Mouse (Mus musculus): ENCODE measurements around the gene Zbp1.

DNA sequence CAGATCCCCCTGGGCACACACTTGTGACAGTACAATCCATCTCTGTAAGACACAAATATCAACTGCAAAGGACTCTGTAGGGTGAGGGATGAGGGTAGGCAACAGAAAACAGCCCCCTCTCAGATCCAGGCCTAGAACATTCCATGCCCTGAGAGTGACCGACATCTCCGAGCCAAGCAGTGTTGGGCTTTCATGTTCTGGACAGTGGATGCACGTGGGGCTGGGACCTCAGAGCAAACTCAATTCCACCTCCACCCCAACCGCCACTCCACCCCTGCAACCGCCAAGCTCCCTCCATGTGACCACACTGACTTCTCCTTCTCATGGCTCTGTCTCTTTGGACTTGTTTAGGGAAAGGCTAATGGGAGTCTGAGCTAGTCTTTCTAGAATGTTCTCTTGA, 46.8 kb downstream of the Zbp1 start:
- no peak for TF ChIP-seq CTCF (IDR thresholded peaks at IDR 0.05; ENCODE audit: control insufficient read depth, insufficient read depth, low read length)
- no peak for TF ChIP-seq POLR2A (IDR thresholded peaks at IDR 0.05; ENCODE audit: borderline replicate concordance, control insufficient read depth, low read depth, low read length)

All from bone marrow, adult 2 months (tissue).